Mouse (Mus musculus): Measurements from ENCODE around the gene Gm20388. TPM values are rescaled to one million over a fixed set of nuclear protein-coding genes. Genes with fewer than 3 reads are reported as not detected.

Gm20388 gene
- polyA plus RNA-seq, 1 experiment, result 10.6 TPM

DNA sequence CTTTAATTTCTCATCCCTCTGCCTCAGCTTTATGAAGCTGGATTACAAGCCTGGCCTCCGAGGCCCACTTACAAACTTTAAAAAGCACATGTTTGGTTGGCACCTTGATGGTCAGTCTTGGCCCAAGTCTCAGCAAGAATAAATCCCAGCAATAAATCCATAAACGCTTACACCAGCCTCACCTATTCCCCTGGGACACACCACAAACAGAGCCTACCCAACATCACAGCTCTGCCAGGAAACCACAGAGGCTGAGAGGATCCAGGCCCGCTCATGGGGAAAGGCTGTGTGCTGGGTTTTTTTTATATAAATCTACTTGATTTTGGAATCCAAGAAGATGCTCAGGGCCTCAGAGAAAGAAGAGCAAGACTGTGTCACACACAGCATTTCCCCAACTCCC, 1665.0 kb downstream of the Gm20388 start:
- Histone ChIP-seq H3K4me1 (ENCODE audit: control insufficient read depth, insufficient read depth, low read length) (peaks cover 5% of the 10 kb centered on the region), H3K27ac (ENCODE audit: control insufficient read depth, insufficient read depth, low read depth, low read length, poor library complexity) (no peak overlapping the region), H3K4me3 (replicated peaks; ENCODE audit: control insufficient read depth, low read depth, low read length) (no peak overlapping the region)
- WGBS, result 65% methylated on average over 3 of the region's 3 CpGs
- no peak for TF ChIP-seq CTCF (IDR thresholded peaks at IDR 0.05; ENCODE audit: control insufficient read depth, insufficient read depth, low read length)
- TF ChIP-seq POLR2A (IDR thresholded peaks at IDR 0.05; ENCODE audit: borderline replicate concordance, control insufficient read depth, low read depth, low read length), result no peak

- peaks cover 5% of the 10 kb centered on the region for H3K4me1 ChIP-seq (ENCODE audit: control insufficient read depth, insufficient read depth, low read length)
- H3K27ac ChIP-seq (ENCODE audit: control insufficient read depth, insufficient read depth, low read depth, low read length, poor library complexity), result peak overlapping the region; percentile 77
- 1% methylated on average over 44 of the region's 44 CpGs for whole genome bisulfite sequencing
- no peak for TF ChIP-seq POLR2A (IDR thresholded peaks at IDR 0.05; ENCODE audit: borderline replicate concordance, control insufficient read depth, low read depth, low read length)
- no peak for TF ChIP-seq CTCF (IDR thresholded peaks at IDR 0.05; ENCODE audit: control insufficient read depth, insufficient read depth, low read length)
- peak overlapping the region; percentile 87 for H3K4me3 ChIP-seq (replicated peaks; ENCODE audit: control insufficient read depth, low read depth, low read length)
Measured at GRCm38 (mm10) chr8:121577751-121578675, 1667.4 kb downstream of the Gm20388 start.

DNA sequence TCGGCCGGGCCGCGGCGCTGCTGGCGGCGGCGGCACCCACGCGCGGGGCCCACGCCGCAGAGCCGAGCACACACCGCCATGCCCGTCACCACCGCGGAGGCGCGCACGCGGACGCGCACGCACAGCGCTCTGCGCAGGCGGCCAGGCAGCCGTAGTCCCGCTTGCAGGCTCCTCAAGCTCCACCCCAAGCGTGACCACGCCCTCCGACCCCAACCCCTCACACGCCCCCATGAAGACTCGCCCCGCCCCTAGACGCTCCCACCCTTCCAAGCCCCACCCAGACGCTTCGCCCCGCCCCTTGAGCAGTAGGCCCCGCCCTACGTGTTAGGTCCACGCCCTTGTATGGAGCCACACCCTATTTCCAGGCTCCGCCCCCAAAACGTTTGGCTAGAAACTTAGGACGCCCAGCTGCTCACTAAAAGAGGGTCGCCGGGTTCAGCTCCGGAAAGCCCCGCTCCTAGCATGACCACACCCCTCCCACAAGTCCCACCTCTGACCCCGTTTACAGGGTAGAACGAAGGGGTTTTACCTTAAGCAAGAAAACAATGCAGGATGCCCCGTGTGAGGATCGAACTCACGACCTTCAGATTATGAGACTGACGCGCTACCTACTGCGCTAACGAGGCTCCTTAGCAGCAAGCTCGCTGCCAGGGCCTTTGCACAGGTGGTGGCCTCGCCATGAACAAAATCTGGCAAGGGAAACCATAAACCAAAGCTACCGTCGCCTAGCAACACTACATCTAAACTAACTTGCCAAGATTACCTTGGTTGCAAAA, 1668.2 kb downstream of the Gm20388 start, which contains the start of gene Fbxo31:
Fbxo31 (minus strand) TSS at position 131 of the 776 bp plus-strand sequence.
- no peak for TF ChIP-seq CTCF (IDR thresholded peaks at IDR 0.05; ENCODE audit: control insufficient read depth, insufficient read depth, low read length)
- peak; percentile 59; the same call in 1 of the 2 replicates for TF ChIP-seq POLR2A (IDR thresholded peaks at IDR 0.05; ENCODE audit: borderline replicate concordance, control insufficient read depth, low read depth, low read length)
- Histone ChIP-seq H3K4me3 (replicated peaks; ENCODE audit: control insufficient read depth, low read depth, low read length) (peak within 1 kb of the TSS; percentile 87), H3K4me1 (ENCODE audit: control insufficient read depth, insufficient read depth, low read length) (peaks cover 3% of the 10 kb centered on the region; the same call in 1 of the 2 replicates), H3K27ac (ENCODE audit: control insufficient read depth, insufficient read depth, low read depth, low read length, poor library complexity) (peak within 1 kb of the TSS; percentile 93)
- WGBS, result 2% methylated on average over 62 of the region's 63 CpGs

DNA sequence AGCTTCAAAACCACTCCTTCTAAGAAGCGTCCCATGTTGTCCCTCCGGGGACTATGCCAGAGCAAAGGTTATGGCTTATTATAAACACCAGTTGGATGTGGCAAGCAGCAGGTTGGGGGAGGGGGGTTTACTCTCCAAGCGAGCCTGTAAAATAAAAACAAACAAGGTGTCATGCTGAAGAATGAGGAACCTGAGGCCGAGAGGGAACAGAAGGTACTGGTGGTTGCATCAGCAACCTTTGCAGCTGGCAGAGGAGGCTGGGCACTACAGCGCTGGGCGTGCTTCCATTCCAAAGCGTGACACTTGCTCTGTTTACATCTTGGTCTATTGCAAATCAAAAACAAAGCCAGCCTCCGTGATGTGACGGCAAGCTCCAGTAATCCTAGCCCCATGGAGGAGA, 1669.8 kb downstream of the Gm20388 start:
- WGBS, result 26% methylated on average over 9 of the region's 9 CpGs
- TF ChIP-seq POLR2A (IDR thresholded peaks at IDR 0.05; ENCODE audit: borderline replicate concordance, control insufficient read depth, low read depth, low read length), result no peak
- TF ChIP-seq CTCF (IDR thresholded peaks at IDR 0.05; ENCODE audit: control insufficient read depth, insufficient read depth, low read length), result no peak

GRCm38 (mm10) chr8:121583653-121584052, 1673.0 kb downstream of the Gm20388 start:
- WGBS, result 57% methylated on average over 8 of the region's 8 CpGs
- Histone ChIP-seq H3K4me1 (ENCODE audit: control insufficient read depth, insufficient read depth, low read length) (no peaks in the 10 kb centered on the region; the same call in 1 of the 2 replicates), H3K27ac (ENCODE audit: control insufficient read depth, insufficient read depth, low read depth, low read length, poor library complexity) (no peak overlapping the region), H3K4me3 (replicated peaks; ENCODE audit: control insufficient read depth, low read depth, low read length) (no peak overlapping the region)
- TF ChIP-seq POLR2A (IDR thresholded peaks at IDR 0.05; ENCODE audit: borderline replicate concordance, control insufficient read depth, low read depth, low read length) (no peak), CTCF (IDR thresholded peaks at IDR 0.05; ENCODE audit: control insufficient read depth, insufficient read depth, low read length) (no peak)

More for the DNA sequence above, 1669.8 kb downstream of the Gm20388 start:
- Histone ChIP-seq H3K4me1 (ENCODE audit: control insufficient read depth, insufficient read depth, low read length) (peaks cover 3% of the 10 kb centered on the region; the same call in 1 of the 2 replicates), H3K4me3 (replicated peaks; ENCODE audit: control insufficient read depth, low read depth, low read length) (no peak overlapping the region), H3K27ac (ENCODE audit: control insufficient read depth, insufficient read depth, low read depth, low read length, poor library complexity) (peak overlapping the region; percentile 93)

DNA sequence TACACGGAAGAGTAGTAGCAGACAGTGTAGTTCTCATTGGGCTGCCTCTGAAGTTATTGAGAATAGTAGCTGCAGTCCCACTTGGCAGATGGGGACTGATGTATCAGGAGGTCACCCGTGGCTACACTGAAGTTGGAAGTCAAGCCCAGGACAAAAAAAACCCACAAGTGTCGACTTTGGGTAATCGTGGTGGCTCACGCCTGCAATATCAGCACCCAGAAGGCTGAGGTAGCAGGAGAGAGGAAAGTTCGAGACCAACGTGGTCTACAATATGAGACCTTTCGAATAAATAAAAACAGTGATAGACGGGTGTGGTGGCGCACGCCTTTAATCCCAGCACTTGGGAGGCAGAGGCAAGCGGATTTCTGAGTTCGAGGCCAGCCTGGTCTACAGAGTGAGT, 1674.1 kb downstream of the Gm20388 start:
- WGBS, result 27% methylated on average over 13 of the region's 13 CpGs
- Histone ChIP-seq H3K4me1 (ENCODE audit: control insufficient read depth, insufficient read depth, low read length) (no peaks in the 10 kb centered on the region; the same call in 1 of the 2 replicates), H3K4me3 (replicated peaks; ENCODE audit: control insufficient read depth, low read depth, low read length) (peak overlapping the region; percentile 44), H3K27ac (ENCODE audit: control insufficient read depth, insufficient read depth, low read depth, low read length, poor library complexity) (peak overlapping the region; percentile 92)
- TF ChIP-seq POLR2A (IDR thresholded peaks at IDR 0.05; ENCODE audit: borderline replicate concordance, control insufficient read depth, low read depth, low read length) (no peak), CTCF (IDR thresholded peaks at IDR 0.05; ENCODE audit: control insufficient read depth, insufficient read depth, low read length) (no peak)

GRCm38 (mm10) chr8:121585159-121585825, 1674.7 kb downstream of the Gm20388 start:
- Histone ChIP-seq H3K27ac (ENCODE audit: control insufficient read depth, insufficient read depth, low read depth, low read length, poor library complexity) (peak overlapping the region; percentile 92), H3K4me3 (replicated peaks; ENCODE audit: control insufficient read depth, low read depth, low read length) (peak overlapping the region; percentile 79)

More at GRCm38 (mm10) chr8:121585159-121585825, 1674.7 kb downstream of the Gm20388 start:
- WGBS, result under 1% methylated on average over 47 of the region's 47 CpGs
- TF ChIP-seq POLR2A (IDR thresholded peaks at IDR 0.05; ENCODE audit: borderline replicate concordance, control insufficient read depth, low read depth, low read length) (peak; percentile 96), CTCF (IDR thresholded peaks at IDR 0.05; ENCODE audit: control insufficient read depth, insufficient read depth, low read length) (no peak)
- no peaks in the 10 kb centered on the region; the same call in 1 of the 2 replicates for H3K4me1 ChIP-seq (ENCODE audit: control insufficient read depth, insufficient read depth, low read length)

Measured in bone marrow, adult 2 months (tissue).